Mouse (Mus musculus): ENCODE results near the gene Crebbp. TPM values are rescaled to one million over a fixed set of nuclear protein-coding genes. Genes with fewer than 3 reads are reported as not detected.

Crebbp gene
- polyA plus RNA-seq, 1 experiment from 2014 or later = 38.4 TPM

DNA sequence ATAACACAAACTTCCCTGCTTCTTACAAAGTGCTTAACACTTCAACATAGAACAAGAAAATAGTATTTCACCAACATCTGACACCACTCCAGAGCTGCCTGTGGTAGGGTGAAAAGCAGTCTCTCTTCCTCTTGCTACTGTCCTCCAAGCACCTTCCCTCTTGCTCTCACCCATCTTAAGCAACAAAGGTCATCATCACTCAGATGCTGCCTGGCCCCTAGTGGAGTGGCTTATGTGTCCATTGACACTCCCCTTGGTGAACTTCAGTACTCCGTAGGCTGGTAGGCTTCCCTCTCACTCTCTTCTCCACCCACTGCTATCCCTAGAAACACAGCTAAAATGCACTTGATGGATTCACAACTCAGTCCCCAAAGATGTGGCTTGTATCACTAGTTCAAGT lies 3.5 kb downstream of the Crebbp start:
- H3K27me3 ChIP-seq (replicated peaks) = 0 out of 2 replicates have a peak, but pooled peaks cover 6% of the 10 kb centered on the region
- no peak overlapping the region for H3K9ac ChIP-seq
- 90% methylated on average over 1 of the region's 1 CpGs for WGBS
- H3K27ac ChIP-seq = no peak overlapping the region
- no peak for ATAC-seq (ENCODE audit: low FRiP score, low read depth)
- peaks cover 17% of the 10 kb centered on the region for H3K4me1 ChIP-seq
- H3K4me3 ChIP-seq = no peak overlapping the region
- H3K9me3 ChIP-seq = no peaks in the 10 kb centered on the region
- H3K4me2 ChIP-seq (replicated peaks) = peak overlapping the region; percentile 67
- no peaks in the 10 kb centered on the region for H3K36me3 ChIP-seq

GRCm38 (mm10) chr16:4203592-4203991 lies 10.2 kb downstream of the Crebbp start:
- no peak for ATAC-seq (ENCODE audit: low FRiP score, low read depth)
- Histone ChIP-seq H3K9me3 (no peaks in the 10 kb centered on the region), H3K27ac (no peak overlapping the region), H3K9ac (no peak overlapping the region), H3K36me3 (no peaks in the 10 kb centered on the region), H3K4me2 (replicated peaks) (no peak overlapping the region), H3K4me1 (peaks cover 12% of the 10 kb centered on the region), H3K27me3 (replicated peaks) (no peaks in the 10 kb centered on the region), H3K4me3 (no peak overlapping the region)
- WGBS = 100% methylated on average over 1 of the region's 1 CpGs

- no peak overlapping the region for H3K4me3 ChIP-seq
- 46% methylated on average over 1 of the region's 1 CpGs for WGBS
Observed at GRCm38 (mm10) chr16:4199995-4200394, 13.8 kb downstream of the Crebbp start.

GRCm38 (mm10) chr16:4199566-4199965 lies 14.2 kb downstream of the Crebbp start:
- 87% methylated on average over 2 of the region's 2 CpGs for WGBS
- H3K9ac ChIP-seq = no peak overlapping the region
- H3K27me3 ChIP-seq (replicated peaks) = no peaks in the 10 kb centered on the region
- H3K4me1 ChIP-seq = peaks cover 8% of the 10 kb centered on the region; the same call in 1 of the 2 replicates
- H3K9me3 ChIP-seq = no peaks in the 10 kb centered on the region
- H3K27ac ChIP-seq = no peak overlapping the region
- H3K4me2 ChIP-seq (replicated peaks) = no peak overlapping the region
- H3K4me3 ChIP-seq = no peak overlapping the region
- no peak for ATAC-seq (ENCODE audit: low FRiP score, low read depth)
- H3K36me3 ChIP-seq = no peaks in the 10 kb centered on the region

More at GRCm38 (mm10) chr16:4199995-4200394, 13.8 kb downstream of the Crebbp start:
- no peak overlapping the region for H3K9ac ChIP-seq
- H3K36me3 ChIP-seq = no peaks in the 10 kb centered on the region
- peaks cover 8% of the 10 kb centered on the region; the same call in 1 of the 2 replicates for H3K4me1 ChIP-seq
- H3K27me3 ChIP-seq (replicated peaks) = no peaks in the 10 kb centered on the region
- H3K9me3 ChIP-seq = no peaks in the 10 kb centered on the region
- no peak for ATAC-seq (ENCODE audit: low FRiP score, low read depth)
- no peak overlapping the region for H3K27ac ChIP-seq
- H3K4me2 ChIP-seq (replicated peaks) = no peak overlapping the region

GRCm38 (mm10) chr16:4198004-4198403 lies 15.8 kb downstream of the Crebbp start:
- no peak overlapping the region for H3K27ac ChIP-seq
- 91% methylated on average over 4 of the region's 4 CpGs for WGBS
- no peaks in the 10 kb centered on the region for H3K36me3 ChIP-seq
- no peak overlapping the region for H3K4me3 ChIP-seq
- H3K4me2 ChIP-seq (replicated peaks) = no peak overlapping the region
- no peaks in the 10 kb centered on the region for H3K9me3 ChIP-seq
- peaks cover 8% of the 10 kb centered on the region; the same call in 1 of the 2 replicates for H3K4me1 ChIP-seq
- H3K9ac ChIP-seq = no peak overlapping the region
- ATAC-seq (ENCODE audit: low FRiP score, low read depth) = no peak
- H3K27me3 ChIP-seq (replicated peaks) = no peaks in the 10 kb centered on the region

- Histone ChIP-seq H3K9me3 (no peaks in the 10 kb centered on the region), H3K4me2 (replicated peaks) (no peak overlapping the region), H3K9ac (no peak overlapping the region), H3K36me3 (no peaks in the 10 kb centered on the region), H3K27ac (no peak overlapping the region), H3K4me3 (no peak overlapping the region), H3K27me3 (replicated peaks) (no peaks in the 10 kb centered on the region), H3K4me1 (no peaks in the 10 kb centered on the region)
- 90% methylated on average over 1 of the region's 1 CpGs for WGBS
- ATAC-seq (ENCODE audit: low FRiP score, low read depth) = no peak
Observed at GRCm38 (mm10) chr16:4190166-4190565, 23.6 kb downstream of the Crebbp start.

GRCm38 (mm10) chr16:4175134-4175533 lies 38.7 kb downstream of the Crebbp start:
- peaks cover 15% of the 10 kb centered on the region for H3K36me3 ChIP-seq
- ATAC-seq (ENCODE audit: low FRiP score, low read depth) = no peak
- no peaks in the 10 kb centered on the region for H3K4me1 ChIP-seq
- no peaks in the 10 kb centered on the region for H3K27me3 ChIP-seq (replicated peaks)
- H3K4me2 ChIP-seq (replicated peaks) = no peak overlapping the region
- 93% methylated on average over 3 of the region's 3 CpGs for WGBS
- no peak overlapping the region for H3K4me3 ChIP-seq
- no peaks in the 10 kb centered on the region for H3K9me3 ChIP-seq
- H3K9ac ChIP-seq = no peak overlapping the region
- no peak overlapping the region for H3K27ac ChIP-seq

- H3K4me3 ChIP-seq = no peak overlapping the region
- no peak for ATAC-seq (ENCODE audit: low FRiP score, low read depth)
- 0 out of 2 replicates have a peak, but pooled peaks cover 7% of the 10 kb centered on the region for H3K9me3 ChIP-seq
- no peaks in the 10 kb centered on the region for H3K4me1 ChIP-seq
- no peaks in the 10 kb centered on the region for H3K27me3 ChIP-seq (replicated peaks)
- H3K36me3 ChIP-seq = peaks cover 15% of the 10 kb centered on the region
- 81% methylated on average over 3 of the region's 3 CpGs for WGBS
- no peak overlapping the region for H3K9ac ChIP-seq
- no peak overlapping the region for H3K27ac ChIP-seq
- H3K4me2 ChIP-seq (replicated peaks) = no peak overlapping the region
Observed at GRCm38 (mm10) chr16:4169530-4169929, 44.3 kb downstream of the Crebbp start.

GRCm38 (mm10) chr16:4168476-4168875 lies 45.3 kb downstream of the Crebbp start:
- 96% methylated on average over 1 of the region's 1 CpGs for WGBS
- no peak overlapping the region for H3K27ac ChIP-seq
- H3K4me1 ChIP-seq = no peaks in the 10 kb centered on the region
- H3K9ac ChIP-seq = no peak overlapping the region
- H3K27me3 ChIP-seq (replicated peaks) = no peaks in the 10 kb centered on the region
- H3K4me2 ChIP-seq (replicated peaks) = no peak overlapping the region
- no peak overlapping the region for H3K4me3 ChIP-seq
- H3K36me3 ChIP-seq = peaks cover 15% of the 10 kb centered on the region
- no peak for ATAC-seq (ENCODE audit: low FRiP score, low read depth)
- H3K9me3 ChIP-seq = 0 out of 2 replicates have a peak, but pooled peaks cover 7% of the 10 kb centered on the region

- no peak overlapping the region for H3K4me3 ChIP-seq
- no peak overlapping the region for H3K9ac ChIP-seq
- no peaks in the 10 kb centered on the region for H3K4me1 ChIP-seq
- H3K9me3 ChIP-seq = no peaks in the 10 kb centered on the region
- no peaks in the 10 kb centered on the region for H3K27me3 ChIP-seq (replicated peaks)
- ATAC-seq (ENCODE audit: low FRiP score, low read depth) = no peak
- H3K4me2 ChIP-seq (replicated peaks) = no peak overlapping the region
- H3K36me3 ChIP-seq = 0 out of 2 replicates have a peak, but pooled peaks cover 5% of the 10 kb centered on the region
- H3K27ac ChIP-seq = no peak overlapping the region
Observed at GRCm38 (mm10) chr16:4160898-4161247, 52.9 kb downstream of the Crebbp start.

GRCm38 (mm10) chr16:4160246-4160897 lies 53.4 kb downstream of the Crebbp start:
- ATAC-seq (ENCODE audit: low FRiP score, low read depth) = no peak

DNA sequence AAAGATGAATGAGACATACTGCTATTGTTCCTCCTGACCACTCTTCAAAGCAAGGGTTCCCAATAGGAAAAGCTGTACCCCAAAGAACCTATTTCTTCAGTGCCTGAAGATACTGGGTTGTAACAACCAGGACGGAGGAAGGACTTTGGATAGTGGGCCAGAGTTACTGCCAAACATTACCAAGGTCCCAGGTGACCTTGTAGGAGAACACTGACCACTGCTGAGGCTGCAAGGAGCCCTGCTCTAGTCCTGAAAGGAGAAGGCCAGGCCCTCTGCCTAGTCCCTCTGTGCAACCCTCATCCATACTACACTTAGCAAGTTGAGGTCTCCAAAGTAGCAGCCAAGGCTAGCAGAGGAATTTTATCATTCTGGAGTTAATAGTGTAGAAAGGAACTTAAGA lies 60.7 kb downstream of the Crebbp start:
- 90% methylated on average over 1 of the region's 1 CpGs for WGBS
- H3K27ac ChIP-seq = no peak overlapping the region

More at GRCm38 (mm10) chr16:4160246-4160897, 53.4 kb downstream of the Crebbp start:
- no peak overlapping the region for H3K4me2 ChIP-seq (replicated peaks)
- no peak overlapping the region for H3K9ac ChIP-seq
- 93% methylated on average over 4 of the region's 4 CpGs for WGBS
- no peaks in the 10 kb centered on the region for H3K4me1 ChIP-seq
- H3K9me3 ChIP-seq = no peaks in the 10 kb centered on the region
- H3K27me3 ChIP-seq (replicated peaks) = no peaks in the 10 kb centered on the region
- no peak overlapping the region for H3K27ac ChIP-seq
- H3K36me3 ChIP-seq = 0 out of 2 replicates have a peak, but pooled peaks cover 5% of the 10 kb centered on the region
- no peak overlapping the region for H3K4me3 ChIP-seq

DNA sequence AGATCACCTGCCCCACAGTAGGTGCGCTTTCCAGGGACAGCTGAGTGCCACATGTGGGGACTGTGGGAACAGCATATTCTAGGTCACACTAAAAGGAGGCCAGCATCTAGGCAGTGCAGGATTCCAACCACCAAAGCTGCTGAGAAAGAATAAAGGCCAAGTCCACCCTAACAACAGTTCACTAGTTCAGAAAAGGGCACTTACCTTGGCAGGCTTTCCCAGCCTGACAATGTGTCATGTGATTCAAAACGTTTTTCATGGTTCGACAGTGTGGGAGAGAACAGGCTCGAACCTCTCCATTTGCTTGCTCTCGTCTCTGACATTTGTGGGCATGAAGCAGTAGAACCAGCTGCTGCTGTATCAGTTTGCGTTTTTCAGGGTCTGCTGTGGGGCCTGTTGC lies 75.3 kb downstream of the Crebbp start:
- Histone ChIP-seq H3K4me2 (replicated peaks) (no peak overlapping the region), H3K27ac (no peak overlapping the region), H3K36me3 (peaks cover 25% of the 10 kb centered on the region), H3K9me3 (no peaks in the 10 kb centered on the region), H3K27me3 (replicated peaks) (no peaks in the 10 kb centered on the region), H3K4me3 (no peak overlapping the region), H3K4me1 (no peaks in the 10 kb centered on the region), H3K9ac (no peak overlapping the region)
- ATAC-seq (ENCODE audit: low FRiP score, low read depth) = no peak
- 75% methylated on average over 6 of the region's 6 CpGs for WGBS

More for the DNA sequence above, 60.7 kb downstream of the Crebbp start:
- no peak for ATAC-seq (ENCODE audit: low FRiP score, low read depth)
- Histone ChIP-seq H3K36me3 (peaks cover 7% of the 10 kb centered on the region; the same call in 1 of the 2 replicates), H3K27me3 (replicated peaks) (no peaks in the 10 kb centered on the region), H3K4me3 (no peak overlapping the region), H3K9ac (no peak overlapping the region), H3K4me2 (replicated peaks) (no peak overlapping the region), H3K9me3 (no peaks in the 10 kb centered on the region), H3K4me1 (no peaks in the 10 kb centered on the region)
